ENCODE assay signal across 51 mouse cellular contexts in the genomic region with DNA sequence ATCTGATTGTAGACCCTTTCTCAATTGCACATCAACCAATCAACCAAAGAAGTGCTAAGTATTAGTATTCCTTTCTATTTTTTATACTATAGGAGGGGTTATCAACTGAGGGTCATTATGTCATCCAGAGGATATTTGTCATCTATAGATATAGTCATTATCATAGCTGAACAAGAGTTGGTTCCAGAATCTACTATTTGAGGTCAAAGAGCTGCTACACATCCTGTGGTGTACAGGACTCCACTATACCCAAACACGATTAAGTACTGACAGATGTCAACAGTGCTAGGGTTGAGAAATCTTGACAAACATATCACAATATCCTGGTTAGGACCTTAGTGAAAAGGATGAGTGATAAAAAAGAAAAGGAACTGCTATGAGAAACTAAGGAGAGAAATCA. TPM values are rescaled to one million over a fixed set of nuclear protein-coding genes. Genes with fewer than 3 reads are reported as not detected.
"Had no signal": no experiment of that assay in that cellular context is flagged by ENCODE, and none has a peak within 500 bp of the region (broad histone marks: within the 10 kb centered on the region; RNA-seq: fewer than 3 reads in every experiment).

No protein-coding gene starts in this region.

- ATAC-seq: hindbrain, embryonic 16.5 days; hindbrain, postnatal 0 days; intestine, embryonic 15.5 days; intestine, embryonic 16.5 days; intestine, postnatal 0 days had no signal

- DNase-seq: heart, postnatal 10 days; heart, postnatal 14 days; heart, postnatal 36 days; heart, postnatal 4 days; kidney, adult 11 months; kidney, adult 18-20 months; kidney, adult 2 months; kidney, adult 8-10 months; kidney, adult 9 months; kidney, postnatal 10 days; kidney, postnatal 14 days; kidney, postnatal 25 days; kidney, postnatal 36 days; kidney, postnatal 4 days; layer of hippocampus, adult 9-11 months; layer of hippocampus, postnatal 36 days had no signal

RNA-seq across cellular contexts. Expression of gene Fpr3, which starts 29.7 kb away (rescaled TPM):
- total RNA-seq: heart, postnatal 10 days; heart, postnatal 14 days; heart, postnatal 25 days; heart, postnatal 36 days; heart, postnatal 4 days; hematopoietic stem cell, adult 5-6 weeks; hindbrain, postnatal 0 days; layer of hippocampus, adult 18-20 months; layer of hippocampus, adult 2 months; layer of hippocampus, adult 8-10 months; layer of hippocampus, postnatal 10 days; layer of hippocampus, postnatal 14 days; layer of hippocampus, postnatal 25 days; layer of hippocampus, postnatal 36 days; left cerebral cortex, adult 18-20 months; left cerebral cortex, adult 2 months; left cerebral cortex, adult 8-10 months had no signal
- polyA plus RNA-seq: heart, embryonic 11.5 days; heart, embryonic 12.5 days; heart, embryonic 13.5 days; heart, embryonic 14.5 days; heart, embryonic 15.5 days; heart, embryonic 16.5 days; heart, postnatal 0 days; hindbrain, embryonic 10.5 days; hindbrain, embryonic 11.5 days; hindbrain, embryonic 12.5 days; hindbrain, embryonic 13.5 days; hindbrain, embryonic 14.5 days; hindbrain, embryonic 15.5 days; hindbrain, embryonic 16.5 days; hindbrain, postnatal 0 days; intestine, embryonic 14.5 days; intestine, embryonic 15.5 days; intestine, embryonic 16.5 days; intestine, postnatal 0 days; kidney, adult 2 months; kidney, embryonic 14.5 days; kidney, embryonic 15.5 days; kidney, embryonic 16.5 days; kidney, postnatal 0 days; large intestine, adult 2 months had no signal

RNA-seq across cellular contexts. Expression of gene Fpr2, which starts 29.8 kb away (rescaled TPM):
- total RNA-seq: heart, postnatal 25 days; heart, postnatal 36 days; hindbrain, postnatal 0 days; layer of hippocampus, adult 18-20 months; layer of hippocampus, adult 2 months; layer of hippocampus, adult 8-10 months; layer of hippocampus, postnatal 14 days; layer of hippocampus, postnatal 25 days; layer of hippocampus, postnatal 36 days; left cerebral cortex, adult 18-20 months; left cerebral cortex, adult 2 months; left cerebral cortex, adult 8-10 months had no signal
- polyA plus RNA-seq: heart, embryonic 11.5 days; heart, embryonic 12.5 days; heart, embryonic 13.5 days; hindbrain, embryonic 10.5 days; hindbrain, embryonic 11.5 days; hindbrain, embryonic 12.5 days; hindbrain, embryonic 13.5 days; hindbrain, embryonic 15.5 days; intestine, postnatal 0 days had no signal

RNA-seq across cellular contexts. Expression of gene Fpr1, which starts 33.6 kb away (rescaled TPM):
- total RNA-seq: heart, postnatal 14 days; heart, postnatal 4 days; hindbrain, postnatal 0 days; layer of hippocampus, adult 18-20 months; layer of hippocampus, adult 2 months; layer of hippocampus, adult 8-10 months; layer of hippocampus, postnatal 10 days; layer of hippocampus, postnatal 14 days; layer of hippocampus, postnatal 25 days; layer of hippocampus, postnatal 36 days; left cerebral cortex, adult 18-20 months; left cerebral cortex, adult 2 months; left cerebral cortex, adult 8-10 months had no signal
- polyA plus RNA-seq: heart, embryonic 11.5 days; heart, embryonic 12.5 days; hindbrain, embryonic 10.5 days; hindbrain, embryonic 12.5 days; hindbrain, embryonic 13.5 days; hindbrain, embryonic 14.5 days; hindbrain, postnatal 0 days; intestine, embryonic 14.5 days; kidney, adult 2 months had no signal
